Mouse (Mus musculus): ENCODE data around the gene Mta3.

GRCm38 (mm10) chr17:83772711-83773110, 66.7 kb downstream of the Mta3 start:
- no peak for TF ChIP-seq CTCF (conservative IDR thresholded peaks at IDR 0.05; ENCODE audit: insufficient read depth, insufficient read length, low read depth, low read length)
- no peak for TF ChIP-seq POLR2A (IDR thresholded peaks at IDR 0.05; ENCODE audit: low read depth, low read length)

All from kidney, adult 2 months (tissue).